Mouse (Mus musculus): Measurements from ENCODE around the gene Kdr. TPM values are rescaled to one million over a fixed set of nuclear protein-coding genes. Genes with fewer than 3 reads are reported as not detected.

The Kdr gene
- total RNA-seq (2021) = 10 to 100 TPM; 48.5 to 69.9 TPM
- long read RNA-seq, experiment 1, full-length matches to known transcripts = 32 of 51 reads
- long read RNA-seq, experiment 1, partial matches to known transcripts = 8 of 51 reads
- long read RNA-seq, experiment 1, other reads (novel, unspliced or antisense) = 11 of 51 reads
- long read RNA-seq, experiment 2, full-length matches to known transcripts = 6 of 12 reads
- long read RNA-seq, experiment 2, partial matches to known transcripts = 5 of 12 reads
- long read RNA-seq, experiment 2, other reads (novel, unspliced or antisense) = 1 of 12 reads

GRCm38 (mm10) chr5:75978374-75979100, at the start of gene Kdr:
Gene Kdr, minus strand, starts transcription at chr5:75978458.
- peak; percentile 82 to 89 for DNase-seq

- DNase-seq = peak in 1 of 2 experiments; percentile 25
Observed at GRCm38 (mm10) chr5:76026805-76027204, 48.5 kb upstream of the Kdr start.

GRCm38 (mm10) chr5:76025996-76026665, 47.9 kb upstream of the Kdr start:
- DNase-seq = peak; percentile 50 to 68

- peak; percentile 27 to 47 for DNase-seq
Observed at GRCm38 (mm10) chr5:76023011-76023773, 44.9 kb upstream of the Kdr start.

GRCm38 (mm10) chr5:76022436-76022835, 44.2 kb upstream of the Kdr start:
- no peak for DNase-seq

- no peak for DNase-seq
Observed at GRCm38 (mm10) chr5:76018321-76018720, 40.1 kb upstream of the Kdr start.

- DNase-seq = peak in 1 of 2 experiments; percentile 36
Observed at GRCm38 (mm10) chr5:76016086-76016485, 37.8 kb upstream of the Kdr start.

- DNase-seq = peak; percentile 57 to 76
Observed at GRCm38 (mm10) chr5:76013881-76014431, 35.7 kb upstream of the Kdr start.

- DNase-seq = no peak
Observed at GRCm38 (mm10) chr5:76006403-76006802, 28.1 kb upstream of the Kdr start.

GRCm38 (mm10) chr5:75990212-75990611, 12.0 kb upstream of the Kdr start:
- DNase-seq = no peak

- no peak for DNase-seq
Observed at GRCm38 (mm10) chr5:75987530-75987929, 9.3 kb upstream of the Kdr start.

GRCm38 (mm10) chr5:75980521-75981311, 2.5 kb upstream of the Kdr start:
- DNase-seq = peak in 1 of 2 experiments; percentile 20

- peak in 1 of 2 experiments; percentile 40 for DNase-seq
Observed at GRCm38 (mm10) chr5:75979108-75979507, 850 bp upstream of the Kdr start.

GRCm38 (mm10) chr5:75977441-75978373, 551 bp downstream of the Kdr start:
- peak; percentile 18 to 25 for DNase-seq

- DNase-seq = no peak
Observed at GRCm38 (mm10) chr5:75976696-75977095, 1.6 kb downstream of the Kdr start.

- no peak for DNase-seq
Observed at GRCm38 (mm10) chr5:75975398-75975797, 2.9 kb downstream of the Kdr start.

- peak; percentile 29 to 54 for DNase-seq
Observed at GRCm38 (mm10) chr5:75974543-75975130, 3.6 kb downstream of the Kdr start.

GRCm38 (mm10) chr5:75969887-75970286, 8.4 kb downstream of the Kdr start:
- DNase-seq = peak in 1 of 2 experiments; percentile 53

GRCm38 (mm10) chr5:75962558-75962957, 15.7 kb downstream of the Kdr start:
- no peak for DNase-seq
